Mouse (Mus musculus) liver, embryonic 14.5 days (tissue): ENCODE data around the gene Vamp2. TPM values are rescaled to one million over a fixed set of nuclear protein-coding genes. Genes with fewer than 3 reads are reported as not detected.

Experiments used
- ATAC-seq: fragments of 200-750 bp; cut with Nextera tagmentation; 2 replicates; pipeline ENCODE4 v1.8.0; 2017; ENCODE audit warnings: moderate number of reproducible peaks, mild to moderate bottlenecking, moderate library complexity; ENCODE audit not compliant: insufficient read depth
- DNase-seq, 3 experiments: peaks; one replicate each; pipeline ENCODE4 v3.0.0-alpha.2; 2012 to 2013; ENCODE audit warnings: low read depth in 3 of 3, low spot score in 3 of 3
- H3K27ac ChIP-seq: fragments of 300-500 bp; sonication (generic); 2 replicates; pipeline ENCODE4 v1.5.1; 2014; ENCODE audit warnings: moderate library complexity, mild to moderate bottlenecking, control low read depth, inconsistent platforms
- H3K27me3 ChIP-seq: fragments of 300-500 bp; sonication (generic); 2 replicates; pipeline ENCODE4 v1.6.1; 2014; ENCODE audit warnings: mild to moderate bottlenecking, low read length, moderate library complexity; ENCODE audit not compliant: control insufficient read depth, insufficient read depth
- H3K36me3 ChIP-seq: fragments of 300-500 bp; sonication (generic); replicated peaks from 2 replicates; pipeline ENCODE4 v1.6.1; 2014; ENCODE audit warnings: low read depth; ENCODE audit not compliant: control insufficient read depth, insufficient read depth
- H3K4me1 ChIP-seq, 2 experiments: fragments of 200-500 bp in 1 of 2; fragments of 300-500 bp in 1 of 2; sonication (generic) in 1 of 2; replicated peaks; 2 replicates each; pipeline ENCODE4 v1.6.1; 2012 to 2014; ENCODE audit warnings: antibody characterized with exemption in 1 of 2, inconsistent platforms in 1 of 2, low read length in 1 of 2; ENCODE audit not compliant: control insufficient read depth in 2 of 2, insufficient read depth in 2 of 2
- H3K4me2 ChIP-seq: fragments of 300-500 bp; sonication (generic); 2 replicates; pipeline ENCODE4 v1.6.1; 2014; ENCODE audit warnings: low read depth, mild to moderate bottlenecking, control low read depth, moderate library complexity
- H3K4me3 ChIP-seq, 2 experiments: fragments of 200-500 bp in 1 of 2; fragments of 300-500 bp in 1 of 2; sonication (generic) in 1 of 2; 2 replicates each; pipeline ENCODE4 v1.5.1; 2012 to 2014; ENCODE audit warnings: low read depth in 2 of 2, low read length in 2 of 2, mild to moderate bottlenecking in 2 of 2, control low read depth in 1 of 2, inconsistent platforms in 1 of 2, moderate library complexity in 1 of 2; ENCODE audit not compliant: insufficient read depth in 1 of 2
- H3K9ac ChIP-seq: fragments of 300-500 bp; sonication (generic); replicated peaks from 2 replicates; pipeline ENCODE4 v1.6.1; 2014; ENCODE audit warnings: mild to moderate bottlenecking, control low read depth, moderate library complexity
- H3K9me3 ChIP-seq: fragments of 300-500 bp; sonication (generic); 2 replicates; pipeline ENCODE4 v1.6.1; 2016; ENCODE audit warnings: low read length, mixed read lengths; ENCODE audit not compliant: control insufficient read depth
- CTCF ChIP-seq: IDR thresholded peaks from 2 replicates; pipeline ENCODE4 v1.5.1; 2016; ENCODE audit warnings: antibody characterized with exemption, low read depth, control low read depth
- EP300 ChIP-seq: IDR thresholded peaks from 2 replicates; pipeline ENCODE4 v1.6.1; 2016; ENCODE audit warnings: antibody characterized with exemption, low read depth
- WGBS: fragments of 180-500 bp; shearing (Covaris S2); extraction: QIAGEN DNeasy Blood & Tissue Kit; methylation state at CpG from one replicate; pipeline ENCODE4 v1.1.7; 2014; ENCODE audit not compliant: insufficient replicate concordance; 5-methylcytosine and 5-hydroxymethylcytosine counted together
- polyA plus RNA-seq, 2 experiments: library from polyadenylated mRNA; depleted of rRNA in 1 of 2; stranded (reverse) in 1 of 2; unstranded in 1 of 2; fragments of >200 nt; fragmentation: Nextera tagmentation in 1 of 2; extraction: Ambion mirVana in 1 of 2; gene quantifications; 2 replicates each; pipeline versions ENCODE4 v1.2.1 to v1.2.3; 2012 to 2014

The Vamp2 gene
- polyA plus RNA-seq, 2 experiments: 11.4 to 23.1 TPM

GRCm38 (mm10) chr11:69105227-69105626 is 16.9 kb downstream of the Vamp2 start:
- DNase-seq: no peak
- no peak overlapping the region for H3K4me3 ChIP-seq
- no peaks in the 10 kb centered on the region for H3K9me3 ChIP-seq
- TF ChIP-seq EP300: no peak
- TF ChIP-seq CTCF: no peak
- H3K36me3 ChIP-seq: peaks cover 8% of the 10 kb centered on the region
- peaks cover 0 to 7% of the 10 kb centered on the region in 2 experiments; a peak in 2 of 4 replicates for H3K4me1 ChIP-seq
- 73% methylated on average over 6 of the region's 6 CpGs for WGBS
- H3K27ac ChIP-seq: no peak overlapping the region
- no peak overlapping the region for H3K9ac ChIP-seq
- H3K4me2 ChIP-seq: no peak overlapping the region
- H3K27me3 ChIP-seq: no peaks in the 10 kb centered on the region
- ATAC-seq: no peak

GRCm38 (mm10) chr11:69105796-69106195 is 17.5 kb downstream of the Vamp2 start:
- TF ChIP-seq CTCF: no peak
- TF ChIP-seq EP300: no peak
- Histone ChIP-seq H3K36me3 (peaks cover 8% of the 10 kb centered on the region), H3K27ac (no peak overlapping the region), H3K4me3 (no peak overlapping the region), H3K9ac (no peak overlapping the region), H3K4me2 (no peak overlapping the region), H3K27me3 (no peaks in the 10 kb centered on the region), H3K9me3 (no peaks in the 10 kb centered on the region), H3K4me1 (peaks cover 0 to 5% of the 10 kb centered on the region in 2 experiments; a peak in 3 of 4 replicates)
- WGBS: 66% methylated on average over 2 of the region's 2 CpGs
- ATAC-seq (no peak), DNase-seq (no peak)

GRCm38 (mm10) chr11:69106299-69106698 is 18.0 kb downstream of the Vamp2 start:
- H3K4me1 ChIP-seq: peaks cover under 1 to 8% of the 10 kb centered on the region in 2 experiments; a peak in 3 of 4 replicates
- no peak overlapping the region for H3K9ac ChIP-seq
- DNase-seq: no peak
- no peaks in the 10 kb centered on the region for H3K9me3 ChIP-seq
- WGBS: 82% methylated on average over 11 of the region's 11 CpGs
- H3K4me2 ChIP-seq: no peak overlapping the region
- peaks cover 8% of the 10 kb centered on the region for H3K36me3 ChIP-seq
- no peak overlapping the region for H3K27ac ChIP-seq
- no peak for TF ChIP-seq CTCF
- no peak for TF ChIP-seq EP300
- H3K27me3 ChIP-seq: no peaks in the 10 kb centered on the region
- no peak for ATAC-seq
- no peak overlapping the region for H3K4me3 ChIP-seq

DNA sequence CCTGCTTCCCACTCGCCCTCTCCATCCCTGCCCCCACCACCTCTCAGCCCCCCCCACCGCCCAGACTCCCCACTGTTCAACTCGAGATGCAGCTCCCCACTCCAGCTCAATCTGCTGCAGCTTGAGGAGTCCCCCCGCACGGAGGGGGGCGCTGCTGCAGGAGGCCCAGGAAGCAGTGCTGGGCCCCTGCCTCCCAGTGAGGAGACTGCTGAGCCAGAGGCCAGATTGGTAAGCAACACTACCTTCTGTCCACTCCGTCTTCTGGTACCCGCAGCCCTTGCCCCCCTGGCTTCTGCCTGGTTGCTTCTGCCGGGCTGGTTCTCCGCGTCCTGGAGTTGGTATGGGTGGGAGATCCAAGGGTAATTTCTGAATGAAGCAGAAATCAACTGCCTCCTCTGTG is 18.6 kb downstream of the Vamp2 start:
- H3K27ac ChIP-seq: no peak overlapping the region
- no peak for ATAC-seq
- H3K27me3 ChIP-seq: no peaks in the 10 kb centered on the region
- H3K9ac ChIP-seq: no peak overlapping the region
- H3K4me2 ChIP-seq: no peak overlapping the region
- peaks cover 4 to 13% of the 10 kb centered on the region in 2 experiments for H3K4me1 ChIP-seq
- no peaks in the 10 kb centered on the region for H3K9me3 ChIP-seq
- no peak for DNase-seq
- 83% methylated on average over 11 of the region's 11 CpGs for WGBS
- H3K36me3 ChIP-seq: peaks cover 8% of the 10 kb centered on the region
- H3K4me3 ChIP-seq: no peak overlapping the region
- no peak for TF ChIP-seq EP300
- no peak for TF ChIP-seq CTCF

DNA sequence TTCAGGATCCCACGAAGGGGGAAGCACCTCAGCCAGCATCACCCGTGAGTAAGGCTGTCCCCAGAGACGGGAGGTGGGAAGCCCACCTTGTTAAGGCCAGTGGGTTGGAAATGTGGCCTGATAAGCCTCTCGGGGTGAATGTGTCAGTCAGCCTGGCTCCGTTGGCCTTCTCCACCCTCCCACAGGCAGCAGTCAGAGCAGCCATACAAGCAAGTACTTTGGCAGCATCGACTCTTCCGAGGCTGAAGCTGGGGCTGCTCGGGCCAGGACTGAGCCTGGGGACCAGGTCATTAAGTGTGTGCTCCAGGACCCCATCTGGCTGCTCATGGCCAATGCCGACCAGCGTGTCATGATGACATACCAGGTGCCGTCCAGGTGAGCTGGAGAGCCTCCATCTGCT is 19.4 kb downstream of the Vamp2 start:
- Histone ChIP-seq H3K9ac (no peak overlapping the region), H3K4me1 (peaks cover 4 to 17% of the 10 kb centered on the region in 2 experiments), H3K4me2 (no peak overlapping the region), H3K9me3 (no peaks in the 10 kb centered on the region), H3K27me3 (no peaks in the 10 kb centered on the region; the same call in 1 of the 2 replicates), H3K4me3 (no peak overlapping the region), H3K36me3 (peaks cover 8% of the 10 kb centered on the region), H3K27ac (no peak overlapping the region)
- TF ChIP-seq CTCF: no peak
- TF ChIP-seq EP300: no peak
- no peak for ATAC-seq
- 74% methylated on average over 11 of the region's 11 CpGs for WGBS
- DNase-seq: no peak
